Mouse (Mus musculus) heart, embryonic 15.5 days (tissue): ENCODE measurements around the gene Lamb3. TPM values are rescaled to one million over a fixed set of nuclear protein-coding genes. Genes with fewer than 3 reads are reported as not detected.

ENCODE experiments used
- ATAC-seq: fragments of 200-750 bp; cut with Nextera tagmentation; replicated peaks from 2 replicates; pipeline ENCODE4 v1.8.0; 2017; ENCODE audit warnings: low read depth, moderate TSS enrichment; ENCODE audit not compliant: insufficient number of reproducible peaks, insufficient read depth, low FRiP score
- H3K27ac ChIP-seq: fragments of 300-500 bp; sonication (generic); 2 replicates; pipeline ENCODE4 v1.5.1; 2015; ENCODE audit warnings: mild to moderate bottlenecking, inconsistent platforms
- H3K27me3 ChIP-seq: fragments of 300-500 bp; sonication (generic); 2 replicates; pipeline ENCODE4 v1.6.1; 2015; ENCODE audit warnings: inconsistent platforms
- H3K36me3 ChIP-seq: fragments of 300-500 bp; sonication (generic); 2 replicates; pipeline ENCODE4 v1.6.1; 2015; ENCODE audit warnings: mild to moderate bottlenecking, inconsistent platforms
- H3K4me1 ChIP-seq: fragments of 300-500 bp; sonication (generic); replicated peaks from 2 replicates; pipeline ENCODE4 v1.6.1; 2015; ENCODE audit warnings: inconsistent platforms
- H3K4me2 ChIP-seq: fragments of 300-500 bp; sonication (generic); 2 replicates; pipeline ENCODE4 v1.6.1; 2015; ENCODE audit warnings: inconsistent platforms, mild to moderate bottlenecking, moderate library complexity
- H3K4me3 ChIP-seq: fragments of 300-500 bp; sonication (generic); 2 replicates; pipeline ENCODE4 v1.5.1; 2015; ENCODE audit warnings: mild to moderate bottlenecking, inconsistent platforms
- H3K9ac ChIP-seq: fragments of 300-500 bp; sonication (generic); 2 replicates; pipeline ENCODE4 v1.6.1; 2015; ENCODE audit warnings: mild to moderate bottlenecking, inconsistent platforms
- H3K9me3 ChIP-seq: fragments of 300-500 bp; sonication (generic); replicated peaks from 2 replicates; pipeline ENCODE4 v1.6.1; 2016; ENCODE audit warnings: inconsistent platforms
- WGBS: fragments of 180-500 bp; shearing (Covaris S2); methylation state at CpG from one replicate; pipeline ENCODE4 v1.1.7; 2015; ENCODE audit warnings: mixed read lengths; 5-methylcytosine and 5-hydroxymethylcytosine counted together
- polyA plus RNA-seq: library from polyadenylated mRNA; unstranded; fragments of >200 nt; fragmentation: Nextera tagmentation; extraction: Ambion mirVana; gene quantifications from 2 replicates; pipeline ENCODE4 v1.2.1, GENCODE M21; 2015

Gene Lamb3
- polyA plus RNA-seq, 1 experiment from 2014 or later: 4.7 TPM

DNA sequence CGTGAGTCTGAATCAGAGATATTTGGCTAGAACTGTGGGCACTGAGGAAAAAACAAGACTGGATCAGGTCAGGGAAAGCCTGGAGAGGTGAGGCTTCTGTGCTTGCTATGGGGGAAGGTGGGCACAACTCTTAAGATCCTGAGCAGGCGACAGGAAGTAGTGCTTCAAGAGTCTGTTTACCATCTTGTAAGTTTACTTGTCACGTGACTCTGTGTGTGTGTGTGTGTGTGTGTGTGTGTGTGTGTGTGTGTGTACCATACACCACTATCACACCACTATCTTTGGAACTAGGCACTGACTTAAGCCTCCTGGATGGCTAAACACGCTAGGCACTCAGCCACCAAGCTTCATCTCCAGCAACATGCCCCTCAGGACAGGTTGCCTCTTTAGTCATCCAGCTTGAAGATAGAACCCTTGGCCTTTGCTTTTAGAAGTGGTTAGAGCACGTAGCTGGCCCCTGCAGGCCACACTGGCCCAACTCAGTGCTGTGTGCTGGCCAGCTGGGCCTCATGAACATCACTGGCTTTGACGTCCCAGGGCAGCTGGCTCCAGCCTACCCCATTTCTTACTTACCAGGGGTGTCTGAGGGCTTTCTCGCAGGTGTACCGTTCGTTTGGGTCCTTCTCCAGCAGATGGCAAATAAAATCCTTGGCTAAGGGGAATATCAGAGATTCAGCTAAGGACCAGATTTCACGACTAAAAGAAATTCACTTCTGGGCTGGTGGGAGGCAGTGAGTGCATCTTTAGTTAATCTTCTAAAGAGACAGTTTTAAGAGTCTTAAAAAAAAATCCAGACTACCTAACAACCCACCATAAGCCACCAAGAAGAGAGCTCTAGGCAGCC is 142.4 kb downstream of the Lamb3 start:
- Histone ChIP-seq H3K27ac (no peak overlapping the region), H3K27me3 (no peaks in the 10 kb centered on the region), H3K9ac (no peak overlapping the region), H3K9me3 (no peaks in the 10 kb centered on the region), H3K36me3 (peaks cover 14% of the 10 kb centered on the region), H3K4me2 (no peak overlapping the region), H3K4me1 (peaks cover 6% of the 10 kb centered on the region; the same call in 1 of the 2 replicates), H3K4me3 (no peak overlapping the region)
- no peak for ATAC-seq
- WGBS: 83% methylated on average over 10 of the region's 10 CpGs

DNA sequence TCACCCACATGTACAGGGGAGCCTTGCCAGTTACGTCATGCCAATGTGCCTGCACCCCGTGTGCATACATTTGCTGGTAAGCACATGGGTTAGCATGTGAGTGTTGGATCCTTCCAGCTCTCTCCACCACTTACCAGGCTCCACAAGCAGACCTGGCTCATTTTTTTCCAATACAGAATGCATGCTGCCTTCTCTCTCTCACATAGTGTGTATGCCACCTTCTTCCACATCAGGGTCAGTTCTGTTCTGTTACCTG is 143.0 kb downstream of the Lamb3 start:
- WGBS: 92% methylated on average over 2 of the region's 2 CpGs
- no peak for ATAC-seq

DNA sequence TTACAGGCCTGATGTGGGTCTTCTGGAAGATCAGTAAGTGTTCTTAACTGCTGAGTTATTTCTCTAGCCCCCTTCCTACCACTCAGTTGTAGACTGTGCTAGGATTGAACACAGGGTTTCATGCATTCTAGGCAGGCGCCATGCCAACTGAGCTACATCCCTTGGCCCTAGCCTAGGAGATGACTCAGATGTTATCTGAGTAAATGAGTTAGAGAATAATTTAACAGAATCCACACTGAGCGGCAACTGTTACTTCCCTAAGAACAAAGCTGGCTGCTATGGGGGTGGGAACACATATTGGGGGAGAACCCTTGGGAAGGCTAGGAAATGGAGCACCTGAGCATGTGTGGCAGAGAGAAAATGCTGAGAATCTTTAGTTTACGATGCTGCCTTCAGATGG is 144.1 kb downstream of the Lamb3 start:
- Histone ChIP-seq H3K27me3 (no peaks in the 10 kb centered on the region), H3K27ac (no peak overlapping the region), H3K9ac (no peak overlapping the region), H3K4me2 (no peak overlapping the region), H3K9me3 (no peaks in the 10 kb centered on the region), H3K4me3 (no peak overlapping the region), H3K4me1 (peaks cover 6% of the 10 kb centered on the region; the same call in 1 of the 2 replicates), H3K36me3 (peaks cover 16% of the 10 kb centered on the region)
- 83% methylated on average over 3 of the region's 3 CpGs for WGBS
- no peak for ATAC-seq

More for the DNA sequence above, 143.0 kb downstream of the Lamb3 start:
- no peak overlapping the region for H3K9ac ChIP-seq
- no peak overlapping the region for H3K27ac ChIP-seq
- H3K27me3 ChIP-seq: no peaks in the 10 kb centered on the region
- H3K36me3 ChIP-seq: peaks cover 14% of the 10 kb centered on the region
- no peak overlapping the region for H3K4me2 ChIP-seq
- H3K4me1 ChIP-seq: peaks cover 6% of the 10 kb centered on the region; the same call in 1 of the 2 replicates
- no peak overlapping the region for H3K4me3 ChIP-seq
- H3K9me3 ChIP-seq: no peaks in the 10 kb centered on the region

DNA sequence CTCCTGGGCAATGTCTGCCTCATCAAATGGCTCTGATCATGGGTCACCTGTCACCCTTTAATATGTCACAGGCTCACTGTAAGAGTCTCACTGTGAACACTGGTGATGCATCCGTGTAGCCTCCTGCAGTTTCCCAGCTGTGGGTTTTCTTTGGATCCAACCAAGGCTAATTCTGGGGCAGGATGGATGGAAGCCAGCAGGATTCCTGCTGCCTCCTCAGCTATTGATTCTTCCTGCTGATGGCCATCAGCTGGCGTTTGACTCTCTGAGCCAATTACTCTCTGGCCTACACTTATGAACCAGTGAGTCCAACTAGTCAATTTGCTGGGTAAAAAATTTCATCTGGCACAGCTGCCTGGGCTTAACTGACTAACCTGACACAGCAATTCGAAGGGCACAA is 151.7 kb downstream of the Lamb3 start:
- Histone ChIP-seq H3K9me3 (no peaks in the 10 kb centered on the region), H3K4me3 (no peak overlapping the region), H3K27me3 (no peaks in the 10 kb centered on the region), H3K4me1 (peaks cover 10% of the 10 kb centered on the region), H3K9ac (no peak overlapping the region), H3K27ac (no peak overlapping the region), H3K36me3 (peaks cover 3% of the 10 kb centered on the region; the same call in 1 of the 2 replicates), H3K4me2 (no peak overlapping the region)
- 75% methylated on average over 3 of the region's 3 CpGs for WGBS
- no peak for ATAC-seq

DNA sequence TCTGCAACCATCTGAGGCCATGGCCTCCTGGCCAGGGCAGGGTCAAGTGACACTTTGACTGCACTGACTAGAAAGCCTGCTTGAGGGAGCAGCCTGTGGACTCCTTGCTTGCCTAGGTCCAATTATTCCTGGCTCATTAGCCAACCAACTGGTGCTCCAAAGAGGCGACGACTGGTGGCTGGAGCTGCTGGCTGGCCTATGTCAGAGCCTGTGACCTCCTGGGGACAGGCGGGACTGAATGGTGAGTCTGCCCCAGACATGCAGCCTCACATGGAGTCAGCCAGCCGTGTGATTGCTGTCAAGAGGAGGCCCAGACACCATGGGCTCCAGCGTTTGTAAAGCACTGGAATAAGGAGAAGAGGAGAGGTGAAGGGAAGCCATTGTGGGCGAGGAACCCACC is 153.7 kb downstream of the Lamb3 start:
- Histone ChIP-seq H3K4me3 (no peak overlapping the region), H3K4me1 (peaks cover 10% of the 10 kb centered on the region), H3K4me2 (no peak overlapping the region), H3K27me3 (no peaks in the 10 kb centered on the region), H3K36me3 (no peaks in the 10 kb centered on the region; the same call in 1 of the 2 replicates), H3K9ac (no peak overlapping the region), H3K27ac (no peak overlapping the region), H3K9me3 (no peaks in the 10 kb centered on the region)
- 43% methylated on average over 6 of the region's 6 CpGs for WGBS
- ATAC-seq: no peak

DNA sequence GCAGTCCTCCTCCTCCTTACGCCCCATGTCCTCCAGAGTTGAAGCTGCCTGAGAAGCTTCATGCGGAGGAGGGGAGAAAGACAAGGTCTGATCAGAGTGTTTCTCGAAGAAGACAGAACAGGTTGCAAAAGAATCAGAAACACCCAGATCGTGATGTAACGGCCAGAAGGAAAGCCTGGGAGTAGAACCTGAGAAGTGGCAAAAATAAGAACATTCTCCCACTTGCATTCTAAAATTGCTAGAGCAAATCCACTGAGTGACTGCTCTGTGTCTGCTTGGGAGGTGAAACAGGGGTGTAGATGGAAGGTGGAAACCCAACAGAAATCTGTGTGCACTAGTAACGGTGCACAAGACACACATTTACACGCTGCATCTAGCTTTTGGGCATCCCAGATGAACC is 154.6 kb downstream of the Lamb3 start:
- Histone ChIP-seq H3K4me3 (no peak overlapping the region), H3K4me2 (no peak overlapping the region), H3K9me3 (no peaks in the 10 kb centered on the region), H3K27ac (no peak overlapping the region), H3K36me3 (no peaks in the 10 kb centered on the region), H3K27me3 (no peaks in the 10 kb centered on the region), H3K4me1 (peaks cover 11% of the 10 kb centered on the region), H3K9ac (no peak overlapping the region)
- no peak for ATAC-seq
- 85% methylated on average over 7 of the region's 7 CpGs for WGBS

DNA sequence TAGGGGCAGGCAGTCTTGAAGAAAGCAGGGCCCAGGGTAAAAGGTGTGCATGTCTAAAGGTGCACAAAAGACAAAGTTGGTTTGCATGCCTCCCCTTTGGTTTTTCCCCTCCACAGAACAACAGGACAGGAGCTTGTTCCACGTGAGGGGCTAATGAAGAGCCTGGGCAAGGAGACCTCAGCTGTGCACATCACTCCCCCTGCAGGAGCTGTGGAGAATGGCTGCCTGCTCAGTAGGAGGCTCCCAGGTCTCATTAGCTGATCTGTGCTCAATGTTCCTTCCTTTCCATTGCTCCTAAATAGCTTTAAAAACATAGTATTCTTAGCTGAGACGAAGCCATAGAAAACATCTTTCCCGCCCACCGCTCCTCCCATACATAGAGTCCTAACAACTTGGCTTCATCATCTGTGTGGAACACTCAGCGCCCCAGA is 156.3 kb downstream of the Lamb3 start:
- Histone ChIP-seq H3K27me3 (no peaks in the 10 kb centered on the region), H3K4me3 (no peak overlapping the region), H3K9me3 (no peaks in the 10 kb centered on the region), H3K4me1 (peaks cover 28% of the 10 kb centered on the region), H3K4me2 (no peak overlapping the region), H3K36me3 (no peaks in the 10 kb centered on the region), H3K9ac (no peak overlapping the region), H3K27ac (no peak overlapping the region)
- 55% methylated on average over 5 of the region's 5 CpGs for WGBS
- ATAC-seq: no peak

DNA sequence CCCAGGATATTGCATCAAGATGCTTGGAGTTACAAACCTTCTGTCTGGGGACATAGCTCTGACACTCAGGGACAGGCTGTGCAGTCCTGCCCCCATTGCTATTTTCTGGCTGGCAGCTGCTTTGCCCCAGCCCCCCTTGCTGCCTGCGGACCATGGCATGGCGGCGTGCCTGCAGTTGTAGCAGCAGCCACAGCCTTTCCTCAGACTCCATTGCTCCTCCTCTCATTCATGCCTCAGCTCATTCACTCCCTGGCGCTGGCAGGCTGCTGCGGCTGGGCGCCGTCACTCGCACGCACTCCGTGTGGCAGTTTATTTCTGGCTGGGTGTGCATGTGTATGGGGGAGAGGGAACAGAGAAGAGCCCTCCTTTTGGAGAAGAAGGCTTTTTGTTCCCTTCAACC is 160.6 kb downstream of the Lamb3 start:
- Histone ChIP-seq H3K4me1 (peaks cover 42% of the 10 kb centered on the region), H3K4me3 (peak overlapping the region; percentile 15; the same call in 1 of the 2 replicates), H3K27me3 (no peaks in the 10 kb centered on the region), H3K36me3 (no peaks in the 10 kb centered on the region), H3K27ac (peak overlapping the region; percentile 80), H3K9ac (peak overlapping the region; percentile 32), H3K9me3 (no peaks in the 10 kb centered on the region), H3K4me2 (peak overlapping the region; percentile 67)
- 26% methylated on average over 10 of the region's 10 CpGs for WGBS
- peak; percentile 56 for ATAC-seq

DNA sequence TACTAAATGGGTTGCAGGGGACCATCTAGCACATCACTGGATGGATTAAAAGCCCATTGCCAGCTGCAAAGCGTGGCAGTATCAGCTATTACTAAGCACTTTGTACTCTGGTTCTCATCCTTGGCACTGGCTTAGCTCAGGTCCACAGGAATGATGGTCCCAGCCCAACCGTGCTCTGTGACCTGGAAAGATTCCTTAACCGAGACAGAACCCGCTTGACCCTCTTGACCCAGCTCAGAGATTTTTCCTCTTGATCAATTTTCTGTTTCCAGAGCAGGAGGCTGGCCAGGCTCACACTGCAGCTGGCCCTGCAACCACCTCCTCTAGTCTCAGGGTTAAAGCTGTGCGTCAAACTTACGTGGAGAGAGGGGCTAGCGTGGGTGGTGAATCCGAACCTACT is 161.6 kb downstream of the Lamb3 start:
- Histone ChIP-seq H3K4me2 (peak overlapping the region; percentile 67), H3K9me3 (no peaks in the 10 kb centered on the region), H3K27me3 (no peaks in the 10 kb centered on the region), H3K4me1 (peaks cover 38% of the 10 kb centered on the region), H3K9ac (peak overlapping the region; percentile 60), H3K36me3 (no peaks in the 10 kb centered on the region), H3K4me3 (peak overlapping the region; percentile 50), H3K27ac (peak overlapping the region; percentile 80; the same call in 1 of the 2 replicates)
- no peak for ATAC-seq
- WGBS: 48% methylated on average over 8 of the region's 8 CpGs

DNA sequence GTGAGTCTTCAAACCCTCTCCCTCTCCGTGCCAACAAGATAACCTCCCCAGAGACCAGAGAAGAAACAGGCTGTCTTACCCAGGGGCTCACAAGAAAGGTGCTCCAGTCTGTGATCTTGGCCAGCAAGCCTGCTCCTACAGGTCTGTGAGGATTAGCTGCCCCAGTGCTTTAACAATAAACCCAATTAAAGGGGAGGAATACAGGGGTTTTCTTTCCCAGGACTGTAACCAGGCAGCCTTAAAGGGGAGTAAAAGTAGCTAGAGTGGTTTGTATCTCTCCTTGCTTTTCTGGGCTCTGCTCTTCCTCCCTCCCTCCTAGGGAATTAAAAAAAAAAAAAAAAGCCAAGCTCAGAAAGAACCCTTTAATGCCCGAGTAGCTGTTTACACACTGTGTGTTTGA is 162.6 kb downstream of the Lamb3 start, which contains the start of gene Camk1g:
Gene Camk1g, minus strand, starts transcription at position 203 of the 400 bp plus-strand sequence.
- H3K27me3 ChIP-seq: no peaks in the 10 kb centered on the region
- H3K4me1 ChIP-seq: peaks cover 38% of the 10 kb centered on the region
- ATAC-seq: peak; percentile 69
- no peaks in the 10 kb centered on the region for H3K9me3 ChIP-seq
- H3K4me2 ChIP-seq: peak within 1 kb of the TSS; percentile 67
- peak within 1 kb of the TSS; percentile 50 for H3K4me3 ChIP-seq
- H3K36me3 ChIP-seq: no peaks in the 10 kb centered on the region
- H3K27ac ChIP-seq: peak within 1 kb of the TSS; percentile 80
- WGBS: 4% methylated on average over 2 of the region's 2 CpGs
- H3K9ac ChIP-seq: peak within 1 kb of the TSS; percentile 60

DNA sequence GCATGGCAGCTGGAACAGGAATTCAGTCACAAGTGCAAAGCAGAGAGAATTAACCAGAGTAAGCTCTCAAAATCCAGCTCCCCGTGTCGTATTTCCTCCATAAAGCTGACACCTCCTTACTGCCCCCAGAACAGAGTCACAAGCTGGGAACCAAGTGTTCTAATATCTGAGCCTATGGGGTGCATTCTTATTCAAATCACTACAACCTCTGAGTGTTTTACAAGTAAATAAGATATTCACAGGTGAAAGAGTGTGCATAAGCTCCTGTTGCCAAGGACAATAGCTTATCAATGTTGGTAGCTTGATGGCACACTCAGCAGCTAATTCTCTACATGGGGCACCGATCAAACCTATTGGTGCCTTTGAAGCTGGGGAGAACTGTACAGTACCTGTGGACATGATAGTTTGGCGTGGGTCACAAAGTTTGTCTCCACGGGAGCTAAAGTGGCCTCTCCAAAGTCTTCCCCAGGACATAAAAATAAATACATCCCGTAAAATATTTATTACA is 166.5 kb downstream of the Lamb3 start:
- ATAC-seq: no peak
- no peaks in the 10 kb centered on the region for H3K36me3 ChIP-seq
- 86% methylated on average over 6 of the region's 6 CpGs for WGBS

More for the DNA sequence above, 166.5 kb downstream of the Lamb3 start:
- Histone ChIP-seq H3K27ac (no peak overlapping the region), H3K4me1 (peaks cover 22% of the 10 kb centered on the region), H3K4me3 (no peak overlapping the region), H3K27me3 (no peaks in the 10 kb centered on the region), H3K9ac (no peak overlapping the region), H3K4me2 (no peak overlapping the region), H3K9me3 (no peaks in the 10 kb centered on the region)
